Mouse (Mus musculus) gastrocnemius, postnatal 14 days (tissue): Measurements from ENCODE around the gene Cts7. TPM values are rescaled to one million over a fixed set of nuclear protein-coding genes. Genes with fewer than 3 reads are reported as not detected.

Source experiments
- DNase-seq: peaks from one replicate; pipeline ENCODE4 v3.0.0; 2021; ENCODE audit warnings: mixed read lengths
- intact Hi-C: fragments of 180-260 bp; cut with DNase I; formaldehyde crosslinking; loops from one replicate; pipeline ENCODE4 v1.15.1; 2025; ENCODE audit warnings: low total_unique reads
- long read RNA-seq, 2 experiments: library from polyadenylated mRNA; stranded (forward); transcript quantifications; one replicate each; pipeline ENCODE4 v2.0.0; 2021
- microRNA-seq, 2 experiments: library from miRNA; unstranded; fragments of <30 nt; microRNA quantifications; one replicate each; pipeline ENCODE4 v1.2.0; 2021
- total RNA-seq, 2 experiments: library from RNA; stranded (reverse); gene quantifications; 2 replicates each; pipeline ENCODE4 v1.2.3; 2021

Cts7 gene
- total RNA-seq = not detected
- long read RNA-seq, experiment 1 = 0 reads
- long read RNA-seq, experiment 2 = 0 reads

- no peak for DNase-seq
- intact Hi-C loops = no loop called here
These were observed at the start of gene Cts7 for GRCm38 (mm10) chr13:61358097-61358496. Gene Cts7, minus strand, starts transcription at chr13:61358197.

Small RNA genes within 50 kb of the gene (microRNA-seq; reads per million reads assigned to microRNA genes)
- 0 reads per million in 2 experiments for gene Gm27704

Other genes with a start within 250 kb of the Cts7 start
- not detected for gene Ctsr, start 193.9 kb downstream of the Cts7 start, total RNA-seq
- gene Cts6, start 154.8 kb downstream of the Cts7 start, total RNA-seq = not detected
- gene Cts8, start 102.8 kb downstream of the Cts7 start, total RNA-seq = not detected
- gene Gm49398, start 69.4 kb downstream of the Cts7 start, total RNA-seq = not detected
- not detected for gene Ctsm, start 183.6 kb upstream of the Cts7 start, total RNA-seq
- gene Gm49352, start 210.0 kb upstream of the Cts7 start, total RNA-seq = not detected
- not detected for gene Cts3, start 211.9 kb upstream of the Cts7 start, total RNA-seq